Mouse (Mus musculus) liver, adult 2 months (tissue): ENCODE data around the gene Ms4a4c. TPM values are rescaled to one million over a fixed set of nuclear protein-coding genes. Genes with fewer than 3 reads are reported as not detected.

Experiments used
- DNase-seq: peaks from one replicate; pipeline ENCODE4 v3.0.0-alpha.2; 2011; ENCODE audit warnings: low read depth, low spot score; ENCODE audit errors: extremely low read depth
- H3K27ac ChIP-seq: fragments of 200-500 bp; replicated peaks from 2 replicates; pipeline ENCODE4 v1.5.1; 2012; ENCODE audit warnings: low read depth, mild to moderate bottlenecking, control low read depth, inconsistent platforms, low read length; ENCODE audit not compliant: insufficient read depth
- H3K27me3 ChIP-seq: fragments of 200-500 bp; 2 replicates; pipeline ENCODE4 v1.6.1; 2012; ENCODE audit warnings: mild to moderate bottlenecking, moderate library complexity, low read length, inconsistent platforms; ENCODE audit not compliant: control insufficient read depth, insufficient read depth
- H3K36me3 ChIP-seq: fragments of 200-500 bp; 2 replicates; pipeline ENCODE4 v1.6.1; 2012; ENCODE audit warnings: low read length, inconsistent platforms; ENCODE audit not compliant: control insufficient read depth, insufficient read depth
- H3K4me1 ChIP-seq: fragments of 200-500 bp; 2 replicates; pipeline ENCODE4 v1.6.1; 2011; ENCODE audit warnings: low read length; ENCODE audit not compliant: control insufficient read depth, insufficient read depth
- H3K4me3 ChIP-seq: fragments of 200-500 bp; 2 replicates; pipeline ENCODE4 v1.5.1; 2011; ENCODE audit warnings: low read depth, mild to moderate bottlenecking, control low read depth, low read length, moderate library complexity; ENCODE audit not compliant: insufficient read depth
- H3K79me2 ChIP-seq: fragments of 200-500 bp; 2 replicates; pipeline ENCODE4 v1.6.1; 2012; ENCODE audit warnings: inconsistent platforms, mild to moderate bottlenecking, low read length, moderate library complexity; ENCODE audit not compliant: control insufficient read depth, insufficient read depth
- H3K9ac ChIP-seq: fragments of 200-500 bp; 2 replicates; pipeline ENCODE4 v1.6.1; 2012; ENCODE audit warnings: low read depth, mild to moderate bottlenecking, control low read depth, inconsistent platforms, low read length
- CTCF ChIP-seq: fragments of 200-500 bp; IDR thresholded peaks from 2 replicates; pipeline ENCODE4 v1.5.1; 2011; ENCODE audit warnings: low read depth, low read length, control low read depth
- POLR2A ChIP-seq: fragments of 200-500 bp; IDR thresholded peaks from 2 replicates; pipeline ENCODE4 v1.6.1; 2011; ENCODE audit warnings: low read length, control low read depth; ENCODE audit not compliant: insufficient read depth; ENCODE audit errors: extremely low read depth
- WGBS: fragments of 180-500 bp; shearing (Covaris S2); methylation state at CpG from one replicate; pipeline ENCODE4 v1.1.7; 2018; 5-methylcytosine and 5-hydroxymethylcytosine counted together
- polyA plus RNA-seq: library from polyadenylated mRNA; depleted of rRNA; stranded (reverse); fragments of >200 nt; gene quantifications from 2 replicates; pipeline ENCODE4 v1.2.3, GENCODE M21; 2012
- total RNA-seq: library from RNA; depleted of rRNA; stranded (reverse); fragments of >200 nt; gene quantifications from 2 replicates; pipeline ENCODE4 v1.2.3, GENCODE M21; 2014

Gene Ms4a4c
- total and polyA plus RNA-seq, 2 experiments: 0.26 to 1.3 TPM

- Histone ChIP-seq H3K9ac (no peak within 1 kb of the TSS), H3K4me1 (no peaks in the 10 kb centered on the region), H3K27ac (no peak within 1 kb of the TSS), H3K79me2 (no peaks in the 10 kb centered on the region), H3K4me3 (no peak within 1 kb of the TSS), H3K36me3 (no peaks in the 10 kb centered on the region), H3K27me3 (no peaks in the 10 kb centered on the region)
- 86% methylated on average over 2 of the region's 2 CpGs for WGBS
- DNase-seq: no peak
- TF ChIP-seq POLR2A: no peak
- no peak for TF ChIP-seq CTCF
Measured at GRCm38 (mm10) chr19:11375273-11375672, 29.3 kb upstream of the Ms4a4c start, which contains the start of gene Ms4a4a. TSS of gene Ms4a4a (plus strand) at chr19:11375523.

GRCm38 (mm10) chr19:11376399-11376798, 28.2 kb upstream of the Ms4a4c start:
- no peak for TF ChIP-seq CTCF
- TF ChIP-seq POLR2A: no peak
- Histone ChIP-seq H3K36me3 (no peaks in the 10 kb centered on the region), H3K4me3 (no peak overlapping the region), H3K27me3 (no peaks in the 10 kb centered on the region), H3K9ac (no peak overlapping the region), H3K79me2 (no peaks in the 10 kb centered on the region), H3K4me1 (no peaks in the 10 kb centered on the region), H3K27ac (no peak overlapping the region)
- DNase-seq: no peak
- WGBS: 71% methylated on average over 2 of the region's 2 CpGs

GRCm38 (mm10) chr19:11387109-11387508, 17.5 kb upstream of the Ms4a4c start:
- 71% methylated on average over 2 of the region's 2 CpGs for WGBS
- H3K27ac ChIP-seq: no peak overlapping the region

GRCm38 (mm10) chr19:11387685-11388084, 16.9 kb upstream of the Ms4a4c start:
- no peak for DNase-seq
- TF ChIP-seq CTCF (no peak), POLR2A (no peak)
- Histone ChIP-seq H3K79me2 (no peaks in the 10 kb centered on the region), H3K27ac (no peak overlapping the region), H3K27me3 (no peaks in the 10 kb centered on the region), H3K9ac (no peak overlapping the region), H3K4me3 (no peak overlapping the region), H3K4me1 (no peaks in the 10 kb centered on the region), H3K36me3 (no peaks in the 10 kb centered on the region)
- 81% methylated on average over 4 of the region's 4 CpGs for WGBS

More at GRCm38 (mm10) chr19:11387109-11387508, 17.5 kb upstream of the Ms4a4c start:
- Histone ChIP-seq H3K36me3 (no peaks in the 10 kb centered on the region), H3K4me1 (no peaks in the 10 kb centered on the region), H3K27me3 (no peaks in the 10 kb centered on the region), H3K9ac (no peak overlapping the region), H3K4me3 (no peak overlapping the region), H3K79me2 (no peaks in the 10 kb centered on the region)
- DNase-seq: no peak
- TF ChIP-seq CTCF (no peak), POLR2A (no peak)

- 86% methylated on average over 2 of the region's 2 CpGs for WGBS
- H3K4me3 ChIP-seq: no peak overlapping the region
- H3K79me2 ChIP-seq: no peaks in the 10 kb centered on the region
- TF ChIP-seq CTCF (no peak), POLR2A (no peak)
- no peaks in the 10 kb centered on the region for H3K27me3 ChIP-seq
- H3K9ac ChIP-seq: no peak overlapping the region
- H3K36me3 ChIP-seq: no peaks in the 10 kb centered on the region
- no peaks in the 10 kb centered on the region for H3K4me1 ChIP-seq
- no peak for DNase-seq
- H3K27ac ChIP-seq: no peak overlapping the region
Measured at GRCm38 (mm10) chr19:11388949-11389348, 15.6 kb upstream of the Ms4a4c start.

- no peak for DNase-seq
- Histone ChIP-seq H3K27me3 (no peaks in the 10 kb centered on the region), H3K27ac (no peak overlapping the region), H3K36me3 (no peaks in the 10 kb centered on the region), H3K4me1 (no peaks in the 10 kb centered on the region), H3K79me2 (no peaks in the 10 kb centered on the region), H3K4me3 (no peak overlapping the region), H3K9ac (no peak overlapping the region)
- no peak for TF ChIP-seq CTCF
- no peak for TF ChIP-seq POLR2A
Measured at GRCm38 (mm10) chr19:11395769-11396168, 8.8 kb upstream of the Ms4a4c start.
